Mouse (Mus musculus) lung, embryonic 16.5 days (tissue): ENCODE measurements around the gene Acp6. TPM values are rescaled to one million over a fixed set of nuclear protein-coding genes. Genes with fewer than 3 reads are reported as not detected.

Experiments used
- polyA plus RNA-seq: library from polyadenylated mRNA; unstranded; fragments of >200 nt; fragmentation: Nextera tagmentation; extraction: Ambion mirVana; gene quantifications from 2 replicates; pipeline ENCODE4 v1.2.1, GENCODE M21; 2015

Gene Acp6
- polyA plus RNA-seq, 1 experiment from 2014 or later, result 52.3 TPM

Other genes starting within 250 kb of the Acp6 start
- gene Gja8, start 232.8 kb upstream of the Acp6 start, polyA plus RNA-seq, result not detected in 2 replicates
- gene Bcl9, start 139.1 kb downstream of the Acp6 start, polyA plus RNA-seq, result 42.2 and 45.4 TPM in 2 replicates